Mouse (Mus musculus) intestine, embryonic 16.5 days (tissue): ENCODE results near the gene Cyp51. TPM values are rescaled to one million over a fixed set of nuclear protein-coding genes. Genes with fewer than 3 reads are reported as not detected.

Experiments
- ATAC-seq: fragments of 200-750 bp; cut with Nextera tagmentation; 2 replicates; pipeline ENCODE4 v1.8.0; 2017; ENCODE audit warnings: moderate TSS enrichment, moderate library complexity
- H3K27ac ChIP-seq: fragments of 300-500 bp; sonication (generic); 2 replicates; pipeline ENCODE4 v1.5.1; 2014; ENCODE audit warnings: mild to moderate bottlenecking, low read length
- H3K27me3 ChIP-seq: fragments of 300-500 bp; sonication (generic); replicated peaks from 2 replicates; pipeline ENCODE4 v1.6.1; 2014; ENCODE audit warnings: low read length, control low read depth, mixed read lengths; ENCODE audit not compliant: control insufficient read depth, insufficient read depth
- H3K36me3 ChIP-seq: fragments of 300-500 bp; sonication (generic); 2 replicates; pipeline ENCODE4 v1.6.1; 2014; ENCODE audit warnings: low read length, control low read depth; ENCODE audit not compliant: control insufficient read depth, insufficient read depth
- H3K4me1 ChIP-seq: fragments of 300-500 bp; sonication (generic); 2 replicates; pipeline ENCODE4 v1.6.1; 2014; ENCODE audit warnings: low read length, control low read depth, mixed read lengths; ENCODE audit not compliant: control insufficient read depth, insufficient read depth
- H3K4me2 ChIP-seq: fragments of 300-500 bp; sonication (generic); 2 replicates; pipeline ENCODE4 v1.6.1; 2014; ENCODE audit warnings: low read depth, low read length, control low read depth
- H3K4me3 ChIP-seq: fragments of 300-500 bp; sonication (generic); 2 replicates; pipeline ENCODE4 v1.5.1; 2014; ENCODE audit warnings: mild to moderate bottlenecking, low read length
- H3K9ac ChIP-seq: fragments of 300-500 bp; sonication (generic); 2 replicates; pipeline ENCODE4 v1.6.1; 2014; ENCODE audit warnings: low read depth, low read length
- H3K9me3 ChIP-seq: fragments of 300-500 bp; sonication (generic); 2 replicates; pipeline ENCODE4 v1.6.1; 2016; ENCODE audit warnings: low read length, control low read depth; ENCODE audit not compliant: control insufficient read depth
- WGBS: fragments of 180-500 bp; shearing (Covaris S2); extraction: QIAGEN DNeasy Blood & Tissue Kit; methylation state at CpG from one replicate; pipeline ENCODE4 v1.1.7; 2014; 5-methylcytosine and 5-hydroxymethylcytosine counted together
- polyA plus RNA-seq: library from polyadenylated mRNA; unstranded; fragments of >200 nt; fragmentation: Nextera tagmentation; extraction: Ambion mirVana; gene quantifications from 2 replicates; pipeline ENCODE4 v1.2.1, GENCODE M21; 2015

The Cyp51 gene
- polyA plus RNA-seq, 1 experiment from 2014 or later = 114 TPM

- Histone ChIP-seq H3K27ac (no peak overlapping the region), H3K4me1 (no peaks in the 10 kb centered on the region), H3K36me3 (peaks cover 12% of the 10 kb centered on the region; the same call in 1 of the 2 replicates), H3K4me3 (no peak overlapping the region), H3K9me3 (no peaks in the 10 kb centered on the region), H3K9ac (no peak overlapping the region), H3K27me3 (no peaks in the 10 kb centered on the region), H3K4me2 (no peak overlapping the region)
- whole genome bisulfite sequencing = 85% methylated on average over 4 of the region's 4 CpGs
- ATAC-seq = no peak
Measured at GRCm38 (mm10) chr5:4086309-4086708, 18.2 kb downstream of the Cyp51 start.

- 76% methylated on average over 7 of the region's 7 CpGs for WGBS
- Histone ChIP-seq H3K27ac (no peak overlapping the region), H3K9ac (no peak overlapping the region), H3K4me1 (no peaks in the 10 kb centered on the region), H3K36me3 (peaks cover 12% of the 10 kb centered on the region; the same call in 1 of the 2 replicates), H3K4me2 (no peak overlapping the region), H3K9me3 (no peaks in the 10 kb centered on the region), H3K4me3 (no peak overlapping the region), H3K27me3 (no peaks in the 10 kb centered on the region)
- peak; percentile 69; the same call in 1 of the 2 replicates for ATAC-seq
Measured at GRCm38 (mm10) chr5:4084948-4085347, 19.6 kb downstream of the Cyp51 start.

GRCm38 (mm10) chr5:4081513-4081912 lies 23.0 kb downstream of the Cyp51 start:
- H3K9ac ChIP-seq = no peak overlapping the region
- no peak for ATAC-seq

GRCm38 (mm10) chr5:4080861-4081260 lies 23.7 kb downstream of the Cyp51 start:
- H3K4me3 ChIP-seq = no peak overlapping the region
- no peaks in the 10 kb centered on the region for H3K27me3 ChIP-seq
- no peak overlapping the region for H3K9ac ChIP-seq
- no peak overlapping the region for H3K4me2 ChIP-seq
- peaks cover 22% of the 10 kb centered on the region; the same call in 1 of the 2 replicates for H3K36me3 ChIP-seq
- no peak for ATAC-seq
- 83% methylated on average over 2 of the region's 2 CpGs for WGBS
- H3K4me1 ChIP-seq = no peaks in the 10 kb centered on the region
- no peak overlapping the region for H3K27ac ChIP-seq
- H3K9me3 ChIP-seq = no peaks in the 10 kb centered on the region

More at GRCm38 (mm10) chr5:4081513-4081912, 23.0 kb downstream of the Cyp51 start:
- H3K4me2 ChIP-seq = no peak overlapping the region
- no peaks in the 10 kb centered on the region for H3K27me3 ChIP-seq
- no peak overlapping the region for H3K4me3 ChIP-seq
- H3K27ac ChIP-seq = no peak overlapping the region
- 77% methylated on average over 2 of the region's 2 CpGs for WGBS
- H3K36me3 ChIP-seq = peaks cover 25% of the 10 kb centered on the region; the same call in 1 of the 2 replicates
- H3K9me3 ChIP-seq = no peaks in the 10 kb centered on the region
- no peaks in the 10 kb centered on the region for H3K4me1 ChIP-seq

- 94% methylated on average over 3 of the region's 3 CpGs for WGBS
- Histone ChIP-seq H3K9ac (no peak overlapping the region), H3K36me3 (peaks cover 20% of the 10 kb centered on the region; the same call in 1 of the 2 replicates)
Measured at GRCm38 (mm10) chr5:4079086-4079485, 25.5 kb downstream of the Cyp51 start.

GRCm38 (mm10) chr5:4067203-4067602 lies 37.3 kb downstream of the Cyp51 start:
- Histone ChIP-seq H3K9me3 (no peaks in the 10 kb centered on the region), H3K27me3 (no peaks in the 10 kb centered on the region), H3K27ac (no peak overlapping the region), H3K4me3 (no peak overlapping the region), H3K4me1 (no peaks in the 10 kb centered on the region), H3K4me2 (no peak overlapping the region), H3K9ac (no peak overlapping the region), H3K36me3 (peaks cover 24% of the 10 kb centered on the region)
- ATAC-seq = no peak
- 62% methylated on average over 3 of the region's 3 CpGs for WGBS

More at GRCm38 (mm10) chr5:4079086-4079485, 25.5 kb downstream of the Cyp51 start:
- Histone ChIP-seq H3K27ac (no peak overlapping the region), H3K27me3 (no peaks in the 10 kb centered on the region), H3K4me1 (no peaks in the 10 kb centered on the region), H3K9me3 (no peaks in the 10 kb centered on the region), H3K4me3 (no peak overlapping the region), H3K4me2 (no peak overlapping the region)
- ATAC-seq = no peak

GRCm38 (mm10) chr5:4066476-4067115 lies 38.0 kb downstream of the Cyp51 start:
- no peaks in the 10 kb centered on the region for H3K27me3 ChIP-seq
- H3K27ac ChIP-seq = no peak overlapping the region
- no peaks in the 10 kb centered on the region for H3K4me1 ChIP-seq
- no peak overlapping the region for H3K9ac ChIP-seq
- ATAC-seq = no peak
- peaks cover 22% of the 10 kb centered on the region for H3K36me3 ChIP-seq
- no peak overlapping the region for H3K4me3 ChIP-seq
- WGBS = 88% methylated on average over 18 of the region's 18 CpGs
- H3K4me2 ChIP-seq = no peak overlapping the region
- no peaks in the 10 kb centered on the region for H3K9me3 ChIP-seq

GRCm38 (mm10) chr5:4060313-4060712 lies 44.2 kb downstream of the Cyp51 start:
- Histone ChIP-seq H3K9me3 (no peaks in the 10 kb centered on the region), H3K36me3 (peaks cover 11% of the 10 kb centered on the region), H3K4me1 (no peaks in the 10 kb centered on the region), H3K27me3 (no peaks in the 10 kb centered on the region), H3K27ac (no peak overlapping the region), H3K4me2 (no peak overlapping the region), H3K9ac (no peak overlapping the region), H3K4me3 (no peak overlapping the region)
- 92% methylated on average over 8 of the region's 8 CpGs for WGBS
- no peak for ATAC-seq

- Histone ChIP-seq H3K9ac (no peak overlapping the region), H3K4me2 (no peak overlapping the region), H3K27me3 (no peaks in the 10 kb centered on the region), H3K4me3 (no peak overlapping the region), H3K9me3 (no peaks in the 10 kb centered on the region), H3K27ac (no peak overlapping the region), H3K4me1 (no peaks in the 10 kb centered on the region), H3K36me3 (peaks cover 8% of the 10 kb centered on the region)
- WGBS = 87% methylated on average over 2 of the region's 2 CpGs
- no peak for ATAC-seq
Measured at GRCm38 (mm10) chr5:4040922-4041321, 63.6 kb downstream of the Cyp51 start.

GRCm38 (mm10) chr5:4040372-4040771 lies 64.2 kb downstream of the Cyp51 start:
- Histone ChIP-seq H3K4me3 (no peak overlapping the region), H3K4me1 (no peaks in the 10 kb centered on the region), H3K27me3 (no peaks in the 10 kb centered on the region), H3K9me3 (no peaks in the 10 kb centered on the region), H3K9ac (no peak overlapping the region), H3K4me2 (no peak overlapping the region), H3K36me3 (peaks cover 13% of the 10 kb centered on the region), H3K27ac (no peak overlapping the region)
- ATAC-seq = no peak
- 93% methylated on average over 6 of the region's 6 CpGs for WGBS
